Mouse (Mus musculus): ENCODE measurements around the gene Abat. TPM values are rescaled to one million over a fixed set of nuclear protein-coding genes. Genes with fewer than 3 reads are reported as not detected.

The Abat gene
- total and polyA plus RNA-seq, 3 experiments, result 5.7 to 11.5 (median 6.9) TPM

DNA sequence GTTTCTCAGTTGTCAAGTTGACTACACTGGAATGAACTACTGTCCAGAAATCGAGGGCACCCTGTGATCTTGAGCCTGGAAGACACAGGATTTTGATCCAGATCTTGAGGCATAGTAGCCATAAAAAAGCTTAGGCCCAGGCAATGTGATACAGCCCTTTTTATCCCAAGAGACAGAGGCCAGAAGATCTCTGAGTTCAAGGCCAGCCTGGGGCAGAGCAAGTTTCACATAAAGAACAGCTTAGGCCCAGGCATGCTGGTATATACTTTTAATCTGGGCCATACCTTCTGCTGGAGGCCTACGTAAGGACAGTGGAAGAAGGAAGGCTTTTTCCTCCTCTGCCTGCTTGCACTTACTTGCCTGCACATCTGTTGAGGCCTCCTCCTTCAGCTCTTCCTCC is 51.6 kb downstream of the Abat start:
- no peaks in the 10 kb centered on the region for H3K4me1 ChIP-seq (ENCODE audit: control insufficient read depth, insufficient read depth, low read length)
- no peaks in the 10 kb centered on the region for H3K79me2 ChIP-seq (replicated peaks; ENCODE audit: control insufficient read depth, insufficient read depth, low read length)
- no peaks in the 10 kb centered on the region for H3K36me3 ChIP-seq (ENCODE audit: control insufficient read depth, insufficient read depth, low read length)
- intact Hi-C loops (cut with DNase I), result no loop called here
- no peak for DNase-seq
- no peak for TF ChIP-seq CTCF (IDR thresholded peaks at IDR 0.05)
- H3K27ac ChIP-seq, result no peak overlapping the region
- 85% methylated on average over 2 of the region's 2 CpGs for WGBS
- H3K9ac ChIP-seq (ENCODE audit: low read depth, low read length), result no peak overlapping the region
- H3K27me3 ChIP-seq (ENCODE audit: control insufficient read depth, insufficient read depth, low read length), result no peaks in the 10 kb centered on the region
- H3K4me3 ChIP-seq, result no peak overlapping the region

GRCm38 (mm10) chr16:8565539-8565938 is 52.3 kb downstream of the Abat start:
- no peak for TF ChIP-seq EP300 (IDR thresholded peaks at IDR 0.05; ENCODE audit: insufficient read depth, low read depth, low read length)
- no peak for TF ChIP-seq CTCF (IDR thresholded peaks at IDR 0.05)
- TF ChIP-seq POLR2A (IDR thresholded peaks at IDR 0.05; ENCODE audit: insufficient read depth, low read depth, low read length), result no peak
- no peaks in the 10 kb centered on the region for H3K27me3 ChIP-seq (ENCODE audit: control insufficient read depth, insufficient read depth, low read length)
- H3K4me3 ChIP-seq, result no peak overlapping the region
- no peak for DNase-seq
- no peaks in the 10 kb centered on the region for H3K79me2 ChIP-seq (replicated peaks; ENCODE audit: control insufficient read depth, insufficient read depth, low read length)
- 86% methylated on average over 2 of the region's 2 CpGs for WGBS
- H3K27ac ChIP-seq, result no peak overlapping the region
- intact Hi-C loops (cut with DNase I), result no loop called here
- H3K36me3 ChIP-seq (ENCODE audit: control insufficient read depth, insufficient read depth, low read length), result no peaks in the 10 kb centered on the region
- H3K9ac ChIP-seq (ENCODE audit: low read depth, low read length), result no peak overlapping the region
- no peaks in the 10 kb centered on the region for H3K4me1 ChIP-seq (ENCODE audit: control insufficient read depth, insufficient read depth, low read length)

- no peaks in the 10 kb centered on the region for H3K36me3 ChIP-seq (ENCODE audit: control insufficient read depth, insufficient read depth, low read length)
- H3K79me2 ChIP-seq (replicated peaks; ENCODE audit: control insufficient read depth, insufficient read depth, low read length), result no peaks in the 10 kb centered on the region
- no peak overlapping the region for H3K27ac ChIP-seq
- no peak overlapping the region for H3K4me3 ChIP-seq
- no peaks in the 10 kb centered on the region for H3K27me3 ChIP-seq (ENCODE audit: control insufficient read depth, insufficient read depth, low read length)
- H3K9ac ChIP-seq (ENCODE audit: low read depth, low read length), result no peak overlapping the region
- WGBS, result 32% methylated on average over 3 of the region's 3 CpGs
- peak in 1 of 2 experiments; percentile 8 for DNase-seq
- no peak for TF ChIP-seq CTCF (IDR thresholded peaks at IDR 0.05)
- TF ChIP-seq EP300 (IDR thresholded peaks at IDR 0.05; ENCODE audit: insufficient read depth, low read depth, low read length), result no peak
- TF ChIP-seq POLR2A (IDR thresholded peaks at IDR 0.05; ENCODE audit: insufficient read depth, low read depth, low read length), result no peak
- no peaks in the 10 kb centered on the region for H3K4me1 ChIP-seq (ENCODE audit: control insufficient read depth, insufficient read depth, low read length)
- intact Hi-C loops (cut with DNase I), result no loop called here
Measured at GRCm38 (mm10) chr16:8566115-8566711, 53.0 kb downstream of the Abat start.

GRCm38 (mm10) chr16:8568881-8569280 is 55.7 kb downstream of the Abat start:
- DNase-seq, result no peak
- intact Hi-C loops (cut with DNase I), result no loop called here
- Histone ChIP-seq H3K4me3 (no peak overlapping the region), H3K9ac (ENCODE audit: low read depth, low read length) (no peak overlapping the region), H3K79me2 (replicated peaks; ENCODE audit: control insufficient read depth, insufficient read depth, low read length) (no peaks in the 10 kb centered on the region), H3K36me3 (ENCODE audit: control insufficient read depth, insufficient read depth, low read length) (no peaks in the 10 kb centered on the region), H3K27ac (no peak overlapping the region), H3K27me3 (ENCODE audit: control insufficient read depth, insufficient read depth, low read length) (no peaks in the 10 kb centered on the region), H3K4me1 (ENCODE audit: control insufficient read depth, insufficient read depth, low read length) (no peaks in the 10 kb centered on the region)
- TF ChIP-seq CTCF (IDR thresholded peaks at IDR 0.05), result no peak
- TF ChIP-seq EP300 (IDR thresholded peaks at IDR 0.05; ENCODE audit: insufficient read depth, low read depth, low read length), result no peak
- no peak for TF ChIP-seq POLR2A (IDR thresholded peaks at IDR 0.05; ENCODE audit: insufficient read depth, low read depth, low read length)
- 63% methylated on average over 7 of the region's 7 CpGs for WGBS

DNA sequence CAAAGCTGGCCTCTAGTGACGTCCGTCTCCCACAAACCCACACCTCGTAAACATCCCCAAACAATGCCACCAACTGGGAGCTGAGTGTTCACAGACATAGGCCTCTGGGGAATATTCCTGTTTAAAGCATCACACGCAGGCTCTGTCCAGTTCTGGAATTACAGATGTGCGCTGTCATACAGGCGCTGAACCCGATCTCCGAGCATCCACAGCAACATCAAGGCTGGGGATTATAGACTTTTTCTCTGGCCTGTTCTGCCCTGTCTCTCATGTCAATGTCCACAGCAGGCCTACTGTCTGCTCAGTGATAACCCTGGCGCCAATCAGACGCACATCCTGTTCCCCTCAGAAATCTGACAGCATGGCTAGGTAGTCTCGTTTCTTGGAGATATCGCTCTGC is 57.1 kb downstream of the Abat start:
- Histone ChIP-seq H3K9ac (ENCODE audit: low read depth, low read length) (no peak overlapping the region), H3K79me2 (replicated peaks; ENCODE audit: control insufficient read depth, insufficient read depth, low read length) (no peaks in the 10 kb centered on the region), H3K27me3 (ENCODE audit: control insufficient read depth, insufficient read depth, low read length) (peaks cover 1% of the 10 kb centered on the region; the same call in 1 of the 2 replicates), H3K4me1 (ENCODE audit: control insufficient read depth, insufficient read depth, low read length) (no peaks in the 10 kb centered on the region), H3K27ac (no peak overlapping the region), H3K36me3 (ENCODE audit: control insufficient read depth, insufficient read depth, low read length) (no peaks in the 10 kb centered on the region), H3K4me3 (no peak overlapping the region)
- DNase-seq, result no peak
- no peak for TF ChIP-seq CTCF (IDR thresholded peaks at IDR 0.05)
- no peak for TF ChIP-seq EP300 (IDR thresholded peaks at IDR 0.05; ENCODE audit: insufficient read depth, low read depth, low read length)
- TF ChIP-seq POLR2A (IDR thresholded peaks at IDR 0.05; ENCODE audit: insufficient read depth, low read depth, low read length), result no peak
- WGBS, result 57% methylated on average over 12 of the region's 12 CpGs
- intact Hi-C loops (cut with DNase I), result no loop called here

- Histone ChIP-seq H3K79me2 (replicated peaks; ENCODE audit: control insufficient read depth, insufficient read depth, low read length) (no peaks in the 10 kb centered on the region), H3K27ac (no peak overlapping the region), H3K27me3 (ENCODE audit: control insufficient read depth, insufficient read depth, low read length) (peaks cover 1% of the 10 kb centered on the region; the same call in 1 of the 2 replicates), H3K4me3 (no peak overlapping the region), H3K9ac (ENCODE audit: low read depth, low read length) (no peak overlapping the region), H3K4me1 (ENCODE audit: control insufficient read depth, insufficient read depth, low read length) (no peaks in the 10 kb centered on the region), H3K36me3 (ENCODE audit: control insufficient read depth, insufficient read depth, low read length) (no peaks in the 10 kb centered on the region)
- no peak for TF ChIP-seq POLR2A (IDR thresholded peaks at IDR 0.05; ENCODE audit: insufficient read depth, low read depth, low read length)
- no peak for TF ChIP-seq EP300 (IDR thresholded peaks at IDR 0.05; ENCODE audit: insufficient read depth, low read depth, low read length)
- no peak for TF ChIP-seq CTCF (IDR thresholded peaks at IDR 0.05)
- DNase-seq, result no peak
- 90% methylated on average over 11 of the region's 11 CpGs for WGBS
- intact Hi-C loops (cut with DNase I), result no loop called here
Measured at GRCm38 (mm10) chr16:8570901-8571615, 57.8 kb downstream of the Abat start.

Measured in heart, adult 2 months (tissue).